Mouse (Mus musculus) kidney, postnatal 10 days (tissue): ENCODE measurements at regions not wholly inside any gene's neighbourhood (a gene's known extent, or its start where the extent isn't known, plus 50 kb on each side); places are given as distances from the start of the nearest gene placed in this dataset.
"Not testable (repeated sequence)": the region's sequence is repeated elsewhere in the genome, so short reads cannot be mapped to it uniquely, and the experiment has no call there.

Experiments
- DNase-seq: peaks from one replicate; pipeline ENCODE4 v3.0.0; 2021; ENCODE audit warnings: mixed read lengths

DNA sequence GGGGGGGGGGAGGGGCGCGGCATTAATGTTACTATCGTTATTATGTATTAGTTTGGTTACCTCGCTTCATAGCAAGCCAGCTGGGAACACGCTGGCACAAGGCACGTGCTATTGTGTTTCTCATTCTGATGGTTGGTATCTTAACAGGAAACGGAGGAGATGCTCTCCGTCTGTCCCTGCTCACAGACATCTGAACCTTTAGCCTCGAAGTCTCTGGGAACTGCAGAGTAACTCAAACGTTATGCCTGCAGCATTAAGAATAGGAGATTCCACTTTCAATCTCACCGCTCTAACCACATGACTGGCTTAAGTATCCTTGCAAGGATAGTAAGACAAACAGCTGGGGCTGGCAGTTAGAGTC is 80.0 kb downstream of the Nfkbiz start:
- no peak for DNase-seq

DNA sequence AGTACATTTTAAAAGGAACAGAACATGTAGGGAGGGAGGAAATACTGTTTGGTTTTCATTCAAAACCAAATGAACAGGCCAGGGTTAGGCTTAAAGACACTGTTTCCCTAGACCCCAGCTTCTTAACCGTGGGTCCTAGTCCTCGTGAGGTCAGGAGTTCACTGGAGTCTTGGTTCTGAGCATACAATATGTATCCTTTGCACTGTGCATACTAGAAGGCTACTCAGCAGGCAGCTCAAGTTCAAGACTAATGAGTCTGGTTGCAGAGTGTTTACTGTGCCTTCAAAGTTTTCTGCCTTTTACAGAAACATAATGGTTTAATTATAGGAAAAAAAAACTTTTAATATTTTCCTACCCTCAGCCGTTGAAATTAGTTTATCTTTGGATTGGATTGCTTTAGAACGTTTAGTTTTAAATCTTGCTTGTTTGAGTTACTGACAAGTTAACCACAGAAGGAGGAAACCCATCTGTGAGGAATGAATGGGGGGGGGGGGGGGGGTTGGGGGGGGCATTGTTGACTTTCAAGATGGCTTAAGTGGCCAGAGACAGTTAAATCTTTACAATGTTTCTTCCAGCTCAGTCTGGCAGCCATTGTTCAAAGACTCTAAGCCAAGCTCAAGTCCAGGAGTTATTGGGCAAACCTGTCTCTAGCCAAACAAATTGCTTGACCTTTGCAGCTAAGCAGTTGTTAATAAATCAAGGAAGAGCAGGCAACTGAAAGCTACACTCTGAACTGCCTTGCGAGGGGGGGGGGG is 80.6 kb downstream of the Nfkbiz start:
- no peak for DNase-seq

- DNase-seq = not testable (repeated sequence)
Measured at GRCm38 (mm10) chr16:55757422-55757815, 81.3 kb downstream of the Nfkbiz start.

GRCm38 (mm10) chr16:55756764-55757421 is 81.8 kb downstream of the Nfkbiz start:
- DNase-seq = no peak

- no peak for DNase-seq
Measured at GRCm38 (mm10) chr16:55755309-55755832, 83.3 kb downstream of the Nfkbiz start.

DNA sequence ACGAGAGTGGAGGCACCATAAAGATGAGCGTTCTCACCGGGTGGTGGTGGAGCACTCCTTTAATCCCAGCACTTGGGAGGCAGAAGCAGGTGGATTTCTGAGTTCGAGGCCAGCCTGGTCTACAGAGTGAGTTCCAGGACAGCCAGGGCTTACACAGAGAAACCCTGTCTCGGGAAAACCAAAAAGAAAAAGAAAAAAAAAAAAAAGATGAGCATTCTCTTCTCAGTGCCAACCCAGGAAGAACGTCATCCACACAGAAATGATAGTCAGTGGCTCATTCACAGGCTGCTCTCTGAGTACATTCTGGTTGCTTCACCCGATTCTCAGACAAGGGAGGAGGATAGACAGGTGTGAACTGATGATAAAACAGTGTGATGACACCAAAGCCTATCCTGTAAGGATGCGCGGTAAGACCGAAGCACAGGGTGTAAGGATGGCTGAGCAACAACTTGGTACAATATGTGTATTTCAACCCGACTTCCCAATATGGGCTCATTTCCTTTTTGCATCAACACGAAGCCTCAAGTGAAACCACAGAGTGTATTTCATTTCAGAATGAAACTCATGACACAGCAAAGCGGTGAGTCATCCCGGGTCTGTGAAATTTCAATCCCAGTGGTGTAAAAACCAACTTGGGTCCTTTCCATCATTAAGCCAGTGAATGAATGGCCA is 84.5 kb downstream of the Nfkbiz start:
- no peak for DNase-seq

DNA sequence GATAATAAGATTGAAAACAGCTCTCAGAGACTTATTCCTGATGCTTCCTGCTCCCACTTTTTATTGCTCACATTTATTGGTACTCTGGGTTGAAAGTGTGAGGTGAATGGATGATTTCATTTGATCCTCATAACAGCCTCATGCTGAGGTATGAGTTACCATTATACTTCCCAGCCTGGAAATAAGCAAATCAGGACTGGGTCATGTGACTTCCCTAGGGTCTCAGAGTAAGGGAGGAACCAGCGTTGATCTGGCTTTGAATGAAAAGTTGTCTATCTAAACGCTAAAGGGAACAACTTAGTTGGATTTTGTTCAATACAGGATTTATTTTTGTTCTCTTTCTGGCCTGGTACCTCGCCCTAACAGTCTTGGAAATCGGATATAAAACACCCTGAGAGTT is 85.3 kb downstream of the Nfkbiz start:
- no peak for DNase-seq

DNA sequence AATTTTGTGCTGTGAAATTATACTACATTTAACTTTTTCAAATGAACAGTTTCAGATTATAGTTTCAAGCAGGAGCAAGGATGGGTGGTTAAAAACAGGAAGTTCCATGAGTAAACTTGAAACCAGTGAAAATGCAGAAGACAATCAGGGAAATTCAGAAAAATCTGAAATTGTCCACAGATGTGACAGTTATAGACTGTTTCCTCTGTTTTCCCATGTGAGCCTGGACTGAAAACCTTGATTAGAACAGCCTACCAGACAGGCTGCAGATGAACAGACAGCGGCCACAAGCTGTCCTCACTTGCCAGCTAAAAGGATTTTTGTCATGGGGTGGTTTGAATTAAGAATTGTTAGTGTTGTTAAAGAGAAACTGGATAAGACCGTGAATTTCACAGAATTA is 91.4 kb downstream of the Nfkbiz start:
- no peak for DNase-seq

GRCm38 (mm10) chr16:55746159-55746558 is 92.5 kb downstream of the Nfkbiz start:
- no peak for DNase-seq

DNA sequence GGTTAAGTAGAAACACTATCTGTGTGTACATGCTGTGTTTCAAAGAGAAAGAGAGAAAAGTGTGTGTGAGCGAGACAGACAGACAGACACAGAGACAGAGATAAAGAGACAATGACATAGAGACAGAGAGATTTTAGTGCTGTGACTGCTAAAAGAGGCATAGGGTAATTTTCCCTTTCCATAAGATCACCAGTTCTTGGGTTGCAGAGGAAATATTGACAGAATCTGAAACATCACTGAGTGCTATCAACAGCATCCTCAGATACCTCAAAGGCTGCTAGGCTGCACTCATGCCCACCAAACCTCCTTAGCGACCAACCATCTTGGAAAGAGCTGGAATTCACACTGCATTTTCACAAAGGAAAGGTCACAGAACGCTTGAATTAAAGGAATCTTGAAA is 93.6 kb downstream of the Nfkbiz start:
- no peak for DNase-seq

- DNase-seq = no peak
Measured at GRCm38 (mm10) chr16:55741099-55741863, 97.4 kb downstream of the Nfkbiz start.

GRCm38 (mm10) chr16:55738741-55739140 is 100.0 kb downstream of the Nfkbiz start:
- no peak for DNase-seq

GRCm38 (mm10) chr16:55735476-55735968 is 103.2 kb downstream of the Nfkbiz start:
- DNase-seq = no peak

GRCm38 (mm10) chr16:55734301-55734700 is 104.4 kb downstream of the Nfkbiz start:
- no peak for DNase-seq

DNA sequence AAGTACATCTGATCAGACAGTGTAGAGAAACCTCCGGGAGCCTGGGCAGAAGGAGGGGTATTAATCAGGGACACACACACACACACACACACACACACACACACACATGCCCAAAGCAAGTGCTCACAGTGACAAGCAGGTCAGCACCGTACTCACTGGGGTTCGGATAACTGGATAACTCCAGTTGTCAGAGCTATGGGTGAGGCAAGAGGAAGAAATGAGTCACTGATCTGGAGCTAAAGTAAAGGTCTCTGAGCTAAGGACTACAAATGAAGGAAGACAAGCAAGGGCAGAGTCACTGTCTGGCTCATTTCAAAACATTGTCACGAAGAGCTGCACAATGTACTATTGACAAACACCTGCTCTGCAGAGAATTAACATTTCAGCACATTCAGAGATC is 104.9 kb downstream of the Nfkbiz start:
- no peak for DNase-seq

- no peak for DNase-seq
Measured at GRCm38 (mm10) chr16:55731003-55731402, 107.7 kb downstream of the Nfkbiz start.

DNA sequence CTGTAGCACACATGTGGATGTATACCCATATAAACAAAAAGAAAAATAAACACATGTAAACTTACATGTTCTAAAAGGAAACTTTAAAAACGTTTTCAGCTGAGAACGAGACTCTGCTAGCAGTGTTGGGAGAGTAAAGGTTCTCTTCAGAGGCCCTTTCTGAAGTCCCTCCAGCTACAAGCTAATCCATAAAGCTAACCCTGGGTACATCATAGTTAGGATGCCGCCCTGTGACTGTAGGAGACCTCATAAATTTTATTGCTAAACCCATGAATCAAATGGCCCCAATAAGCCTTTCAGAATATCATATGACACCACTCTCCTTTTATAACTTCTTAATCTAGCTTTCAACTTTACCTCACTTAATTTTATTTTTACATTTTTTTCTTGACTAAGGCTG is 112.2 kb downstream of the Nfkbiz start:
- no peak for DNase-seq

DNA sequence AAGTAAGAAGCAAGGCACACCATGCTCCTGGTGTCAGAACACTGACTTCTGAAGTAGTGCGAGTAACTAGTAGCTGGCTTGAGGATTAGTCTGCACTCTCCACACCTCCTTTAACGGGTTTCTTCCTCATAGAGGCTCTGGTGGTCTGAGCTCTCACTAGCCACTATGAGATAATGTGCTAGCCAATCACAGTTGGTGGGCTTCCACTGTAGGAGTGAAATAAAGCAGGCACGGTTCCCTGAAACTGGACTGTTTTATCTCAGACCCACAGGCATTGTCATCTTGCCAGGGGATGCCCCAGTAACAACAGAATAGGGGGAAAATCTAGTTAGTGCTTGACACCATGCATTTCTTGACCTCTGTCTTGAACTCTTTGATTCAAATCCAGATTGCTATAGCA is 118.3 kb downstream of the Nfkbiz start:
- DNase-seq = no peak

- DNase-seq = no peak
Measured at GRCm38 (mm10) chr16:55710017-55710416, 128.7 kb downstream of the Nfkbiz start.

DNA sequence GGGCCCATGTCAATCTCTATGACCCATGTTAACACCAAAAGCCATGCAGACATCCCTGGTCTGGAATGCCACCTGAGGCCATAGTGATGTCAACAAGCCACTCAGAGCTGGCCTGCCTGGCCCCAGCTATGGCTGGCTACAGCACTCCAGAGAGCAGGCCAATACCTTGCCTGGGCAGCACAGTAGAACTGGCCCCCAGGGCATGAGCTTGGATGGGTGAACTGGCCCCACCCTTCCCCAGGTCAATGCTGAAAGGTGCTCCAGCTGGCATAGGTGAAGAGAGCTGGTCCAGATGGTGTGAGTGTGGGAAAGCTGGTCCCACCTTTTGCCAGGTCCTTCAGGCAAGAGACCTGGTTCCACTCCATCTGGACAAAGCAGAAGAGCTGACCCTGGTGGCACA is 132.2 kb downstream of the Nfkbiz start:
- no peak for DNase-seq

GRCm38 (mm10) chr16:55698489-55698892 is 140.2 kb downstream of the Nfkbiz start:
- no peak for DNase-seq

DNA sequence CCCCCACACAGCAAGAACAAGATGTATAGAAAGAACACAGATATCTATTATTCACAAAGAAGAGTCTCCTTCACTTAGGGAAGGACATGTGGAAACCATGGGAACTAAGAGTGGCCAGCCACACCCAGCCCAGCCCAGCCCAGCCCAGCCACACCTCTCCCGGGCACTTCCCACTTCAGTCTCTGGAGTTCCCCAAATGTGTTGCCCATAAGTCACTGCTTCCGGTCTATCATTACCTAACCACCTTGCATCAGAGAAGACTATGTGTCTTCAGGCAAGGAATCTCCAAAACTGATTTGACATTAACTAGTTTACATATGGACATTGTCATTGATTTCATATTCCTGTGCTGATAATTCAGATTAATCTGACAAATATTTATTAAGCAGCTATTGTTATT is 147.6 kb downstream of the Nfkbiz start:
- DNase-seq = no peak

- DNase-seq = no peak
Measured at GRCm38 (mm10) chr16:55663946-55664345, 174.8 kb downstream of the Nfkbiz start.
